Mouse (Mus musculus): Measurements from ENCODE around the gene Hcn3.
"Not testable (repeated sequence)": the region's sequence is repeated elsewhere in the genome, so short reads cannot be mapped to it uniquely, and the experiment has no call there.

Hcn3 gene

GRCm38 (mm10) chr3:89181749-89182500 is 21.9 kb upstream of the Hcn3 start:
- DNase-seq (ENCODE audit: low spot score), result no peak

GRCm38 (mm10) chr3:89179056-89179455 is 19.1 kb upstream of the Hcn3 start:
- DNase-seq (ENCODE audit: low spot score), result no peak

- no peak for DNase-seq (ENCODE audit: low spot score)
These were observed 18.1 kb upstream of the Hcn3 start for GRCm38 (mm10) chr3:89178107-89178385.

- DNase-seq (ENCODE audit: low spot score), result peak; percentile 85
These were observed 17.5 kb upstream of the Hcn3 start, which contains the start of gene Scamp3 for GRCm38 (mm10) chr3:89177242-89178106. Scamp3 (plus strand) TSS chr3:89177473.

GRCm38 (mm10) chr3:89176421-89176820 is 16.4 kb upstream of the Hcn3 start:
- DNase-seq (ENCODE audit: low spot score), result no peak

GRCm38 (mm10) chr3:89175544-89175943 is 15.5 kb upstream of the Hcn3 start:
- no peak for DNase-seq (ENCODE audit: low spot score)

GRCm38 (mm10) chr3:89174844-89175243 is 14.8 kb upstream of the Hcn3 start:
- no peak for DNase-seq (ENCODE audit: low spot score)

- no peak for DNase-seq (ENCODE audit: low spot score)
These were observed 6.9 kb upstream of the Hcn3 start for GRCm38 (mm10) chr3:89166945-89167344.

GRCm38 (mm10) chr3:89165268-89165870 is 5.4 kb upstream of the Hcn3 start:
- no peak for DNase-seq (ENCODE audit: low spot score)

- DNase-seq (ENCODE audit: low spot score), result peak; percentile 92
These were observed 4.7 kb upstream of the Hcn3 start, which contains the start of gene Clk2 for GRCm38 (mm10) chr3:89164506-89165267. Clk2 (plus strand) TSS chr3:89164795.

- DNase-seq (ENCODE audit: low spot score), result no peak
These were observed 3.7 kb upstream of the Hcn3 start for GRCm38 (mm10) chr3:89163643-89164245.

GRCm38 (mm10) chr3:89163123-89163522 is 3.1 kb upstream of the Hcn3 start:
- DNase-seq (ENCODE audit: low spot score), result no peak

GRCm38 (mm10) chr3:89161786-89162185 is 1.8 kb upstream of the Hcn3 start:
- DNase-seq (ENCODE audit: low spot score), result no peak

GRCm38 (mm10) chr3:89161207-89161606 is 1.2 kb upstream of the Hcn3 start:
- DNase-seq (ENCODE audit: low spot score), result not testable (repeated sequence)

GRCm38 (mm10) chr3:89159211-89159610 is 785 bp downstream of the Hcn3 start:
- no peak for DNase-seq (ENCODE audit: low spot score)

- no peak for DNase-seq (ENCODE audit: low spot score)
These were observed 1.3 kb downstream of the Hcn3 start for GRCm38 (mm10) chr3:89158651-89159050.

GRCm38 (mm10) chr3:89156951-89157350 is 3.0 kb downstream of the Hcn3 start:
- DNase-seq (ENCODE audit: low spot score), result no peak

GRCm38 (mm10) chr3:89152084-89152835 is 7.7 kb downstream of the Hcn3 start:
- no peak for DNase-seq (ENCODE audit: low spot score)

- DNase-seq (ENCODE audit: low spot score), result no peak
These were observed 11.4 kb downstream of the Hcn3 start for GRCm38 (mm10) chr3:89148567-89148966.

- no peak for DNase-seq (ENCODE audit: low spot score)
These were observed 12.1 kb downstream of the Hcn3 start for GRCm38 (mm10) chr3:89147979-89148311.
